Mouse (Mus musculus) stomach, embryonic 14.5 days (tissue): ENCODE data around the gene Dmac2. TPM values are rescaled to one million over a fixed set of nuclear protein-coding genes. Genes with fewer than 3 reads are reported as not detected.

ENCODE experiments used
- ATAC-seq: fragments of 200-750 bp; cut with Nextera tagmentation; 2 replicates; pipeline ENCODE4 v1.8.0; 2017; ENCODE audit warnings: low read depth, moderate TSS enrichment; ENCODE audit not compliant: insufficient number of reproducible peaks, insufficient read depth, low FRiP score
- H3K27ac ChIP-seq: fragments of 300-500 bp; sonication (generic); 2 replicates; pipeline ENCODE4 v1.5.1; 2014; ENCODE audit warnings: mild to moderate bottlenecking, low read length, moderate library complexity, mixed read lengths
- H3K27me3 ChIP-seq: fragments of 300-500 bp; sonication (generic); 2 replicates; pipeline ENCODE4 v1.6.1; 2014; ENCODE audit warnings: low read length, control low read depth, mixed read lengths; ENCODE audit not compliant: control insufficient read depth, insufficient read depth
- H3K36me3 ChIP-seq: fragments of 300-500 bp; sonication (generic); 2 replicates; pipeline ENCODE4 v1.6.1; 2014; ENCODE audit warnings: mild to moderate bottlenecking, control low read depth, low read length, moderate library complexity, mixed read lengths; ENCODE audit not compliant: control insufficient read depth, insufficient read depth
- H3K4me1 ChIP-seq: fragments of 300-500 bp; sonication (generic); 2 replicates; pipeline ENCODE4 v1.6.1; 2014; ENCODE audit warnings: low read length, control low read depth, mixed read lengths; ENCODE audit not compliant: control insufficient read depth, insufficient read depth
- H3K4me2 ChIP-seq: fragments of 300-500 bp; sonication (generic); replicated peaks from 2 replicates; pipeline ENCODE4 v1.6.1; 2014; ENCODE audit warnings: low read depth, low read length, control low read depth
- H3K4me3 ChIP-seq: fragments of 300-500 bp; sonication (generic); 2 replicates; pipeline ENCODE4 v1.5.1; 2014; ENCODE audit warnings: low read depth, low read length, control low read depth
- H3K9ac ChIP-seq: fragments of 300-500 bp; sonication (generic); replicated peaks from 2 replicates; pipeline ENCODE4 v1.6.1; 2014; ENCODE audit warnings: low read depth, mild to moderate bottlenecking, control low read depth, low read length, moderate library complexity, mixed read lengths
- H3K9me3 ChIP-seq: fragments of 300-500 bp; sonication (generic); 2 replicates; pipeline ENCODE4 v1.6.1; 2016; ENCODE audit warnings: low read depth, low read length, control low read depth; ENCODE audit not compliant: control insufficient read depth
- WGBS: fragments of 180-500 bp; shearing (Covaris S2); extraction: QIAGEN DNeasy Blood & Tissue Kit; methylation state at CpG from one replicate; pipeline ENCODE4 v1.1.7; 2014; 5-methylcytosine and 5-hydroxymethylcytosine counted together
- polyA plus RNA-seq: library from polyadenylated mRNA; unstranded; fragments of >200 nt; fragmentation: Nextera tagmentation; extraction: Ambion mirVana; gene quantifications from 2 replicates; pipeline ENCODE4 v1.2.1, GENCODE M21; 2014

The Dmac2 gene
- polyA plus RNA-seq, 1 experiment from 2014 or later = 44.9 TPM

GRCm38 (mm10) chr7:25670096-25670495 lies 50.9 kb downstream of the Dmac2 start:
- H3K27ac ChIP-seq = no peak overlapping the region
- H3K36me3 ChIP-seq = peaks cover 15% of the 10 kb centered on the region
- H3K4me1 ChIP-seq = peaks cover 8% of the 10 kb centered on the region; the same call in 1 of the 2 replicates
- H3K4me3 ChIP-seq = no peak overlapping the region
- peaks cover 13% of the 10 kb centered on the region; the same call in 1 of the 2 replicates for H3K27me3 ChIP-seq
- ATAC-seq = no peak
- 93% methylated on average over 4 of the region's 4 CpGs for WGBS
- H3K9me3 ChIP-seq = no peaks in the 10 kb centered on the region
- H3K4me2 ChIP-seq = no peak overlapping the region
- no peak overlapping the region for H3K9ac ChIP-seq

- Histone ChIP-seq H3K9ac (no peak overlapping the region), H3K9me3 (no peaks in the 10 kb centered on the region), H3K4me1 (peaks cover 8% of the 10 kb centered on the region; the same call in 1 of the 2 replicates), H3K4me3 (no peak overlapping the region), H3K36me3 (peaks cover 15% of the 10 kb centered on the region), H3K4me2 (no peak overlapping the region), H3K27ac (no peak overlapping the region), H3K27me3 (peaks cover 16% of the 10 kb centered on the region)
- 71% methylated on average over 2 of the region's 2 CpGs for WGBS
- ATAC-seq = no peak
Observed at GRCm38 (mm10) chr7:25671686-25672085, 52.5 kb downstream of the Dmac2 start.

GRCm38 (mm10) chr7:25672442-25672841 lies 53.2 kb downstream of the Dmac2 start:
- H3K9me3 ChIP-seq = no peaks in the 10 kb centered on the region
- no peak overlapping the region for H3K9ac ChIP-seq
- ATAC-seq = no peak
- peaks cover 16% of the 10 kb centered on the region for H3K27me3 ChIP-seq
- peaks cover 8% of the 10 kb centered on the region; the same call in 1 of the 2 replicates for H3K4me1 ChIP-seq
- no peak overlapping the region for H3K27ac ChIP-seq
- 49% methylated on average over 4 of the region's 4 CpGs for WGBS
- H3K4me3 ChIP-seq = no peak overlapping the region
- no peak overlapping the region for H3K4me2 ChIP-seq
- peaks cover 15% of the 10 kb centered on the region for H3K36me3 ChIP-seq

GRCm38 (mm10) chr7:25674297-25674696 lies 55.1 kb downstream of the Dmac2 start:
- Histone ChIP-seq H3K4me1 (peaks cover 8% of the 10 kb centered on the region; the same call in 1 of the 2 replicates), H3K9ac (no peak overlapping the region), H3K36me3 (no peaks in the 10 kb centered on the region), H3K9me3 (no peaks in the 10 kb centered on the region), H3K27me3 (peaks cover 16% of the 10 kb centered on the region), H3K4me3 (peak overlapping the region; percentile 34; the same call in 1 of the 2 replicates), H3K27ac (no peak overlapping the region), H3K4me2 (peak overlapping the region; percentile 69)
- no peak for ATAC-seq
- WGBS = 21% methylated on average over 9 of the region's 9 CpGs

GRCm38 (mm10) chr7:25674719-25675300 lies 55.6 kb downstream of the Dmac2 start, which contains the start of gene Tmem91:
Gene Tmem91 (minus strand): TSS chr7:25675166.
- Histone ChIP-seq H3K4me1 (peaks cover 8% of the 10 kb centered on the region; the same call in 1 of the 2 replicates), H3K4me2 (peak within 1 kb of the TSS; percentile 69), H3K36me3 (no peaks in the 10 kb centered on the region), H3K9ac (peak within 1 kb of the TSS; percentile 33; the same call in 1 of the 2 replicates), H3K27ac (no peak within 1 kb of the TSS), H3K4me3 (peak within 1 kb of the TSS; percentile 34), H3K27me3 (peaks cover 16% of the 10 kb centered on the region), H3K9me3 (no peaks in the 10 kb centered on the region)
- ATAC-seq = no peak; the same call in 1 of the 2 replicates
- WGBS = 1% methylated on average over 29 of the region's 29 CpGs

Other genes with a start within 250 kb of the Dmac2 start
- gene Cnfn, start 249.7 kb upstream of the Dmac2 start, polyA plus RNA-seq = 0.55 TPM in 1 of 2 replicates, not detected in the other
- 3.7 and 5.3 TPM in 2 replicates for gene Lipe, start 220.7 kb upstream of the Dmac2 start, polyA plus RNA-seq
- 0.58 TPM in 1 of 2 replicates, not detected in the other for gene Cxcl17, start 206.5 kb upstream of the Dmac2 start, polyA plus RNA-seq
- 14.8 and 21.2 TPM in 2 replicates for gene Ceacam1, start 141.8 kb upstream of the Dmac2 start, polyA plus RNA-seq
- gene Ceacam2, start 79.6 kb upstream of the Dmac2 start, polyA plus RNA-seq = not detected in 2 replicates
- not detected in 2 replicates for gene Erich4, start 3.5 kb upstream of the Dmac2 start, polyA plus RNA-seq
- 6.2 and 6.5 TPM in 2 replicates for gene B3gnt8, start 7.2 kb downstream of the Dmac2 start, polyA plus RNA-seq
- 48.6 and 52.2 TPM in 2 replicates for gene Bckdha, start 39.6 kb downstream of the Dmac2 start, polyA plus RNA-seq
- gene Exosc5, start 39.8 kb downstream of the Dmac2 start, polyA plus RNA-seq = 72.9 and 83.0 TPM in 2 replicates
- 4.2 and 5.9 TPM in 2 replicates for gene Tmem91, start 55.8 kb downstream of the Dmac2 start, polyA plus RNA-seq
- gene B9d2, start 61.4 kb downstream of the Dmac2 start, polyA plus RNA-seq = 29.7 and 31.5 TPM in 2 replicates
- 3.6 and 3.7 TPM in 2 replicates for gene Tgfb1, start 67.6 kb downstream of the Dmac2 start, polyA plus RNA-seq
- gene Ccdc97, start 99.7 kb downstream of the Dmac2 start, polyA plus RNA-seq = 29.4 and 30.8 TPM in 2 replicates
- gene Hnrnpul1, start 135.3 kb downstream of the Dmac2 start, polyA plus RNA-seq = 77.2 and 77.8 TPM in 2 replicates
- 66.4 and 75.3 TPM in 2 replicates for gene Axl, start 169.3 kb downstream of the Dmac2 start, polyA plus RNA-seq
- gene Cyp2s1, start 197.5 kb downstream of the Dmac2 start, polyA plus RNA-seq = 32.0 and 34.1 TPM in 2 replicates